Mouse (Mus musculus) stomach, embryonic 15.5 days (tissue): ENCODE measurements around the gene Gtdc1. TPM values are rescaled to one million over a fixed set of nuclear protein-coding genes. Genes with fewer than 3 reads are reported as not detected.

Experiments
- ATAC-seq: fragments of 200-750 bp; cut with Nextera tagmentation; 2 replicates; pipeline ENCODE4 v1.8.0; 2017; ENCODE audit warnings: low read depth, moderate number of reproducible peaks, moderate TSS enrichment; ENCODE audit not compliant: insufficient read depth, low FRiP score
- H3K27ac ChIP-seq: fragments of 300-500 bp; sonication (generic); 2 replicates; pipeline ENCODE4 v1.5.1; 2015; ENCODE audit warnings: mild to moderate bottlenecking, inconsistent platforms
- H3K27me3 ChIP-seq: fragments of 300-500 bp; sonication (generic); replicated peaks from 2 replicates; pipeline ENCODE4 v1.6.1; 2015; ENCODE audit warnings: inconsistent platforms
- H3K36me3 ChIP-seq: fragments of 300-500 bp; sonication (generic); 2 replicates; pipeline ENCODE4 v1.6.1; 2015; ENCODE audit warnings: inconsistent platforms
- H3K4me1 ChIP-seq: fragments of 300-500 bp; sonication (generic); 2 replicates; pipeline ENCODE4 v1.6.1; 2015; ENCODE audit warnings: inconsistent platforms
- H3K4me2 ChIP-seq: fragments of 300-500 bp; sonication (generic); 2 replicates; pipeline ENCODE4 v1.6.1; 2015; ENCODE audit warnings: mild to moderate bottlenecking, inconsistent platforms
- H3K4me3 ChIP-seq: fragments of 300-500 bp; sonication (generic); replicated peaks from 2 replicates; pipeline ENCODE4 v1.5.1; 2015; ENCODE audit warnings: inconsistent platforms
- H3K9ac ChIP-seq: fragments of 300-500 bp; sonication (generic); 2 replicates; pipeline ENCODE4 v1.6.1; 2015; ENCODE audit warnings: inconsistent platforms
- H3K9me3 ChIP-seq: fragments of 300-500 bp; sonication (generic); 2 replicates; pipeline ENCODE4 v1.6.1; 2016; ENCODE audit warnings: inconsistent platforms
- WGBS: fragments of 180-500 bp; shearing (Covaris S2); methylation state at CpG from one replicate; pipeline ENCODE4 v1.1.7; 2015; 5-methylcytosine and 5-hydroxymethylcytosine counted together
- polyA plus RNA-seq: library from polyadenylated mRNA; unstranded; fragments of >200 nt; fragmentation: Nextera tagmentation; extraction: Ambion mirVana; gene quantifications from 2 replicates; pipeline ENCODE4 v1.2.1, GENCODE M21; 2015

Gene Gtdc1
- polyA plus RNA-seq, 1 experiment from 2014 or later: 12.6 TPM

- H3K4me3 ChIP-seq: no peak overlapping the region
- H3K4me1 ChIP-seq: no peaks in the 10 kb centered on the region; the same call in 1 of the 2 replicates
- no peaks in the 10 kb centered on the region for H3K9me3 ChIP-seq
- no peaks in the 10 kb centered on the region for H3K27me3 ChIP-seq
- H3K9ac ChIP-seq: no peak overlapping the region
- H3K36me3 ChIP-seq: no peaks in the 10 kb centered on the region
- H3K27ac ChIP-seq: no peak overlapping the region
- no peak for ATAC-seq
- H3K4me2 ChIP-seq: no peak overlapping the region
- 82% methylated on average over 8 of the region's 8 CpGs for WGBS
Measured at GRCm38 (mm10) chr2:44923056-44923883, 4.2 kb downstream of the Gtdc1 start.

GRCm38 (mm10) chr2:44922500-44922899 lies 5.0 kb downstream of the Gtdc1 start:
- WGBS: 84% methylated on average over 2 of the region's 2 CpGs
- Histone ChIP-seq H3K9me3 (no peaks in the 10 kb centered on the region), H3K9ac (no peak overlapping the region), H3K27me3 (no peaks in the 10 kb centered on the region), H3K36me3 (no peaks in the 10 kb centered on the region), H3K27ac (no peak overlapping the region), H3K4me1 (no peaks in the 10 kb centered on the region; the same call in 1 of the 2 replicates), H3K4me2 (no peak overlapping the region), H3K4me3 (no peak overlapping the region)
- ATAC-seq: no peak

- Histone ChIP-seq H3K4me2 (no peak overlapping the region), H3K9me3 (no peaks in the 10 kb centered on the region), H3K27me3 (no peaks in the 10 kb centered on the region), H3K9ac (no peak overlapping the region), H3K4me1 (no peaks in the 10 kb centered on the region), H3K27ac (no peak overlapping the region), H3K36me3 (no peaks in the 10 kb centered on the region), H3K4me3 (no peak overlapping the region)
- 72% methylated on average over 3 of the region's 3 CpGs for WGBS
- no peak; the same call in 1 of the 2 replicates for ATAC-seq
Measured at GRCm38 (mm10) chr2:44920471-44920870, 7.0 kb downstream of the Gtdc1 start.

DNA sequence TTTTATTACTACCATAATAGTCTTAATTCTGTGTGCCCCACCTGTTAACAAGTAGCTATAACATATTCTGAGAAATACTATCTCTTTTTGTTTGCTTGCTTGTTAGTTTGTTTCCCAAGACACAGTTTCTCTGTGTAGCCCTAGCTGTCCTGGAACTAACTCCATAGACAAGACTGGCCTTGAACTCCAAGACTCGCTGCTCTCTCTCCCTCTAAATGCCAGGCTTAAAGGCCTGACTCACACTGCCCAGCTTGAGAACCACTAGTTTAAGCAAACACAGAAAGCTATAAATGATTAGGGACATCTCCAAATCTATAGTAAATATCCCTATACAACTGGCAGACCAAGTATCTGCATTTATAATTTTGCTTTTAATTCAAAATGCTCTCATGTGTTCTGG lies 8.1 kb downstream of the Gtdc1 start:
- Histone ChIP-seq H3K36me3 (no peaks in the 10 kb centered on the region), H3K9me3 (no peaks in the 10 kb centered on the region), H3K4me3 (no peak overlapping the region), H3K9ac (no peak overlapping the region), H3K27ac (no peak overlapping the region), H3K27me3 (no peaks in the 10 kb centered on the region), H3K4me1 (no peaks in the 10 kb centered on the region), H3K4me2 (no peak overlapping the region)
- 69% methylated on average over 1 of the region's 1 CpGs for WGBS
- no peak for ATAC-seq

DNA sequence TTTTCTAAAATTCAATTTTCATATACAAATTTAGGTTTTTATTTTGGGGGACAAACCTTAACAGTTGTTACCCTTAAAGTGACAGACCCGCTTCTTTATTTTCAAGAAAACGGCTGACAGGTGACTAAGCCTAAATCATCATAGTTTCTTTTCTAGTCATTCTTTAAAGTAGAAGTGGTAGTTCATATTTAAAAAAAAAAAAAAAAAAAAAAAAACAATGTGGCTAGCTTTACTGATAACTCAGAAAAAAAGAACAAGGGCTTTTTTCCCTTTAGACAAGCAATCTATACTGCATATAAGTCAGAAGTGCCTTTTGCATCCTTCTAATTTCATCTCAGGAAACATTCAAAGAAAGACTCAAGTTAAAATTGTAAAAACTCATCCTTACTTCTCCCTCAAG lies 8.7 kb downstream of the Gtdc1 start:
- H3K27ac ChIP-seq: no peak overlapping the region
- no peaks in the 10 kb centered on the region for H3K36me3 ChIP-seq
- ATAC-seq: no peak
- no peak overlapping the region for H3K9ac ChIP-seq
- no peak overlapping the region for H3K4me2 ChIP-seq
- H3K4me1 ChIP-seq: no peaks in the 10 kb centered on the region
- no peaks in the 10 kb centered on the region for H3K9me3 ChIP-seq
- no peaks in the 10 kb centered on the region for H3K27me3 ChIP-seq
- no peak overlapping the region for H3K4me3 ChIP-seq
- 92% methylated on average over 2 of the region's 2 CpGs for WGBS

DNA sequence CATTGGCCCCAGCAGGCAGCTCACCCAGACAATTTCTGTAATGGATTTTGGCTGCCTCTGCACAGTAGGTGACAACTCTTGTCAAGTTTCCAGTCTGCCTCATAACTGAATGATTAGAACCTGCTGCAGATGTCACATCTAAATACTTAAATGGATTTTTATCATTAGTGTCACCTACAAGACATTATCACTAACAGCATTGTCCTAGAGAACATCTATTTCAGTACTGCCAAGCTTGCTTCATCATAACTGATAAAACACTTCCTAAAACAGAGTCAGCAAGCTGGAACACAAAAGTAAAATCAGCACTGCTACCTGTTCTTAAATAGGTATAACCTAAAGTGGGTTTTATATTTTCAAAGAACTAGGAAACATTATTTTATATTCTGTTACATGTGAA lies 11.2 kb downstream of the Gtdc1 start:
- no peak overlapping the region for H3K9ac ChIP-seq
- no peak overlapping the region for H3K4me3 ChIP-seq
- H3K4me1 ChIP-seq: no peaks in the 10 kb centered on the region
- no peaks in the 10 kb centered on the region for H3K27me3 ChIP-seq
- H3K4me2 ChIP-seq: no peak overlapping the region
- no peak overlapping the region for H3K27ac ChIP-seq
- H3K9me3 ChIP-seq: no peaks in the 10 kb centered on the region
- H3K36me3 ChIP-seq: no peaks in the 10 kb centered on the region
- ATAC-seq: no peak

- Histone ChIP-seq H3K27me3 (no peaks in the 10 kb centered on the region), H3K9me3 (no peaks in the 10 kb centered on the region), H3K4me2 (no peak overlapping the region), H3K27ac (no peak overlapping the region), H3K4me1 (no peaks in the 10 kb centered on the region), H3K4me3 (no peak overlapping the region), H3K36me3 (no peaks in the 10 kb centered on the region), H3K9ac (no peak overlapping the region)
- WGBS: 89% methylated on average over 1 of the region's 1 CpGs
- ATAC-seq: no peak
Measured at GRCm38 (mm10) chr2:44897801-44898200, 29.7 kb downstream of the Gtdc1 start.

DNA sequence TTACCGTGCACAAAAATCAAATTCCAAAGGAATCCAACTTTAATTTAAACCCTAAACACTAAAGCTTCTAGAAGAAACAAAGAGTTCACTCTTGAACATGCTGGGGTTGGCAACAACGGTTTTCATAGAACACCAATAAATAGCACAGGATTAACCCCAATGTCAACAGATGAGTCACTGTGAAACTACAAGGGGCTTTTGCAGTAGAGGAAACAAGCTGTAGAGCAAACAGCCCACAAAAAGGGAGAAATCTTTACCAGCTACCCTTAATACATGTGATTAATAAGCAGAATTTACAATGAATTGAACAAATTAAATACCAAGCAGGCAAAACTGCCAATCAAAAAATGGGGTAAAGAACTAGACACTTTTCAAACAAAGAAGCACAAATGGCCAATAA lies 53.7 kb downstream of the Gtdc1 start:
- H3K4me1 ChIP-seq: no peaks in the 10 kb centered on the region
- 51% methylated on average over 2 of the region's 2 CpGs for WGBS
- no peak overlapping the region for H3K27ac ChIP-seq
- H3K27me3 ChIP-seq: no peaks in the 10 kb centered on the region
- no peaks in the 10 kb centered on the region for H3K36me3 ChIP-seq
- H3K4me3 ChIP-seq: no peak overlapping the region
- H3K9me3 ChIP-seq: no peaks in the 10 kb centered on the region
- no peak overlapping the region for H3K9ac ChIP-seq
- H3K4me2 ChIP-seq: no peak overlapping the region
- ATAC-seq: no peak

- no peak overlapping the region for H3K27ac ChIP-seq
- H3K4me1 ChIP-seq: no peaks in the 10 kb centered on the region
- no peak overlapping the region for H3K9ac ChIP-seq
- H3K9me3 ChIP-seq: no peaks in the 10 kb centered on the region
- no peak overlapping the region for H3K4me3 ChIP-seq
- H3K36me3 ChIP-seq: no peaks in the 10 kb centered on the region
- H3K4me2 ChIP-seq: no peak overlapping the region
- H3K27me3 ChIP-seq: no peaks in the 10 kb centered on the region
- no peak for ATAC-seq
Measured at GRCm38 (mm10) chr2:44864726-44865125, 62.7 kb downstream of the Gtdc1 start.

DNA sequence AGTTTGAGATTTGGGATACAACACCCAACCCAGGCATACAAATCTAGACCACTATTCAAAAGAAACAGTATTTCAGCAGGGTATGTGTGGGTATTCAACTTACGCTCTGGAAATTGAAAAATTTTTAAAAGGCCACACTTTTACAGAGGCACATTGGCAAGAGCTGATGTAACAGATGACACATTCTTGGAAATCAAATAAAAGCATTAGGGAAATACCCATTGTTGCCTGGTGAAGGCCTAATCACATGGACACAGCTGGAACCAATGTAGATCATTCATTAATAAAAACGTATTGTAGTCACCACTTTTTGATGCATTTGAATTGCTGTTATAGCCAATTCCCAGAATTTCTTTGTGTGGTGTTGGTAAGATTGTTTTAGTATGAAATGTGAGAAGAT lies 73.0 kb downstream of the Gtdc1 start:
- H3K4me3 ChIP-seq: no peak overlapping the region
- no peak overlapping the region for H3K9ac ChIP-seq
- ATAC-seq: no peak
- no peak overlapping the region for H3K4me2 ChIP-seq
- no peak overlapping the region for H3K27ac ChIP-seq
- 83% methylated on average over 2 of the region's 2 CpGs for WGBS
- H3K27me3 ChIP-seq: no peaks in the 10 kb centered on the region
- no peaks in the 10 kb centered on the region for H3K36me3 ChIP-seq
- H3K4me1 ChIP-seq: no peaks in the 10 kb centered on the region
- H3K9me3 ChIP-seq: 0 out of 2 replicates have a peak, but pooled peaks cover 7% of the 10 kb centered on the region

DNA sequence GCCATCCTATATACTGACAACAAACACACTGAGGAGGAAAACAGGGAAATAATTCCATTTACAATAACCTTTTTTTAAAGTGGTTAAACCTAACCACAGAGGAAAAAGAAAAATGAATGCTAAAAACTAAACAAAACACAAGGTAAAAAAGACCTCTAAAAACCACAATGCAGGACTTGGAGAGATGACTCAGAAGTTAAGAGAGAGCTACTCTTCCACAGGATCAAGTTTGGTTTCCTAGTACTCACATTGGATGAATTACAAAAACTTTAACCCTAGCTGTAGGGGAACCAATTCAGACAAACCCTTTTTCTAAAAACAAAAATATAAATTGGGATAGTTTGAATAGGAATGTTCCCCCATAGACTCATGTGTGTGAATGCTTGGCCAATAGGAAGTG lies 77.8 kb downstream of the Gtdc1 start:
- Histone ChIP-seq H3K4me3 (no peak overlapping the region), H3K4me2 (no peak overlapping the region), H3K27me3 (no peaks in the 10 kb centered on the region), H3K4me1 (no peaks in the 10 kb centered on the region), H3K36me3 (no peaks in the 10 kb centered on the region), H3K27ac (no peak overlapping the region), H3K9me3 (0 out of 2 replicates have a peak, but pooled peaks cover 7% of the 10 kb centered on the region), H3K9ac (no peak overlapping the region)
- ATAC-seq: no peak

DNA sequence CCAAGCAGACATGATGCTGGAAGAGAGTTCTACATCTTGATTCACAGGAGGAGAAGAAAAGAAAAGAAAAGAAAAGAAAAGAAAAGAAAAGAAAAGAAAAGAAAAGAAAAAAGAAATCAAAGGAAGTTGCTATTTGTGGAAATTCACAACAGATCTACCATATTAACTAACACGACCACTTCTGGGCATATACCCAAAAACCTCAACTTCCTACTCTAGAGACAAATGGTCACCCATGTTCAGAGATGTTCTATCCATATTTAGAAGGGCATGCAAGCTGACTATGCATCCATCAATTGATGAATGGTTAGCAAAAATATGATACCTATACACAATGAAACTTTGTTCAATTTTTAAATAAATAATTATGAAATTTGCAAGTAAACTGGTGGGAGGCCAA lies 79.3 kb downstream of the Gtdc1 start:
- no peak overlapping the region for H3K4me2 ChIP-seq
- no peaks in the 10 kb centered on the region for H3K36me3 ChIP-seq
- H3K27me3 ChIP-seq: no peaks in the 10 kb centered on the region
- H3K4me1 ChIP-seq: no peaks in the 10 kb centered on the region
- H3K9ac ChIP-seq: no peak overlapping the region
- 0 out of 2 replicates have a peak, but pooled peaks cover 7% of the 10 kb centered on the region for H3K9me3 ChIP-seq
- 70% methylated on average over 1 of the region's 1 CpGs for WGBS
- no peak overlapping the region for H3K4me3 ChIP-seq
- ATAC-seq: no peak
- H3K27ac ChIP-seq: no peak overlapping the region

DNA sequence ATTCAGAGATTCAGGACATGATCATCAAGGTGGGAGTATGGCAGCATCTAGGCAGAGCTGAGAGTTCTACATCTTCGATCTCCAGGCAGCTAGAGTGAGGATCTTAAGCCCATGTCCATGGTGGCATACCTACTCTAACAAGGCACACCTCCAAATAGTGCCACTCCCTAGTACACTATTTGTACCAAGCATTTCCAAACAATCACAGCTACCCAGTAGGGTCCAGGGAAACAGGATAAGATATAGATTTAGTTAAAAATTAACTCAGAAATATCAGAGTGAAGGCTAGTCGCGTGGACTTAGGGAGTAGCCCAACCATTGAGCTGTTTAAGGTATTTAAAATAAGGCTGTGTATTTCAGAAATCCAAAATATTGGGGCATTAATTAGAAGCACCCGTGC lies 82.0 kb downstream of the Gtdc1 start:
- 71% methylated on average over 4 of the region's 4 CpGs for WGBS
- Histone ChIP-seq H3K36me3 (no peaks in the 10 kb centered on the region), H3K4me3 (no peak overlapping the region), H3K4me1 (no peaks in the 10 kb centered on the region), H3K9me3 (no peaks in the 10 kb centered on the region), H3K4me2 (no peak overlapping the region), H3K27ac (no peak overlapping the region), H3K27me3 (no peaks in the 10 kb centered on the region), H3K9ac (no peak overlapping the region)
- peak; percentile 77 for ATAC-seq
